Mouse (Mus musculus): ENCODE measurements at regions not wholly inside any gene's neighbourhood (a gene's known extent, or its start where the extent isn't known, plus 50 kb on each side); places are given as distances from the start of the nearest gene placed in this dataset.

- no peak for DNase-seq
- intact Hi-C loops (cut with DNase I), result no loop called here
Observed at GRCm38 (mm10) chr3:50932397-50933089, 291.7 kb upstream of the Noct start.

- intact Hi-C loops (cut with DNase I), result no loop called here
- no peak for DNase-seq
Observed at GRCm38 (mm10) chr3:50933090-50933443, 291.2 kb upstream of the Noct start.

- no peak for DNase-seq
- intact Hi-C loops (cut with DNase I), result no loop called here
Observed at GRCm38 (mm10) chr3:50939602-50940001, 284.6 kb upstream of the Noct start.

- intact Hi-C loops (cut with DNase I), result no loop called here
- no peak for DNase-seq
Observed at GRCm38 (mm10) chr3:50940656-50941055, 283.6 kb upstream of the Noct start.

- intact Hi-C loops (cut with DNase I), result no loop called here
Observed at GRCm38 (mm10) chr3:50953456-50953855, 270.8 kb upstream of the Noct start.

GRCm38 (mm10) chr3:50970386-50970785 lies 253.9 kb upstream of the Noct start:
- intact Hi-C loops (cut with DNase I), result no loop called here
- no peak for DNase-seq

More at GRCm38 (mm10) chr3:50953456-50953855, 270.8 kb upstream of the Noct start:
- no peak for DNase-seq

GRCm38 (mm10) chr3:50973081-50973480 lies 251.2 kb upstream of the Noct start:
- no peak for DNase-seq
- intact Hi-C loops (cut with DNase I), result no loop called here

- DNase-seq, result no peak
- intact Hi-C loops (cut with DNase I), result no loop called here
Observed at GRCm38 (mm10) chr3:50976141-50976780, 248.0 kb upstream of the Noct start.

GRCm38 (mm10) chr3:50976818-50977217 lies 247.4 kb upstream of the Noct start:
- no peak for DNase-seq
- intact Hi-C loops (cut with DNase I), result no loop called here

- DNase-seq, result no peak
- intact Hi-C loops (cut with DNase I), result no loop called here
Observed at GRCm38 (mm10) chr3:50978636-50979035, 245.6 kb upstream of the Noct start.

GRCm38 (mm10) chr3:50979592-50979991 lies 244.7 kb upstream of the Noct start:
- no peak for DNase-seq
- intact Hi-C loops (cut with DNase I), result no loop called here

- intact Hi-C loops (cut with DNase I), result no loop called here
- DNase-seq, result no peak
Observed at GRCm38 (mm10) chr3:50981751-50982150, 242.5 kb upstream of the Noct start.

- intact Hi-C loops (cut with DNase I), result no loop called here
Observed at GRCm38 (mm10) chr3:50982649-50983048, 241.6 kb upstream of the Noct start.

GRCm38 (mm10) chr3:50983126-50983525 lies 241.1 kb upstream of the Noct start:
- intact Hi-C loops (cut with DNase I), result no loop called here
- no peak for DNase-seq

More at GRCm38 (mm10) chr3:50982649-50983048, 241.6 kb upstream of the Noct start:
- no peak for DNase-seq

- intact Hi-C loops (cut with DNase I), result no loop called here
- DNase-seq, result no peak
Observed at GRCm38 (mm10) chr3:50983962-50984765, 240.1 kb upstream of the Noct start.

- intact Hi-C loops (cut with DNase I), result no loop called here
- DNase-seq, result no peak
Observed at GRCm38 (mm10) chr3:50987821-50988220, 236.4 kb upstream of the Noct start.

- no peak for DNase-seq
- intact Hi-C loops (cut with DNase I), result no loop called here
Observed at GRCm38 (mm10) chr3:50990810-50991209, 233.4 kb upstream of the Noct start.

GRCm38 (mm10) chr3:50992581-50993313 lies 231.5 kb upstream of the Noct start:
- intact Hi-C loops (cut with DNase I), result no loop called here
- no peak for DNase-seq

GRCm38 (mm10) chr3:50999745-51000144 lies 224.5 kb upstream of the Noct start:
- no peak for DNase-seq
- intact Hi-C loops (cut with DNase I), result no loop called here

- intact Hi-C loops (cut with DNase I), result no loop called here
- DNase-seq, result no peak
Observed at GRCm38 (mm10) chr3:51000938-51001337, 223.3 kb upstream of the Noct start.

- no peak for DNase-seq
- intact Hi-C loops (cut with DNase I), result no loop called here
Observed at GRCm38 (mm10) chr3:51002662-51003061, 221.6 kb upstream of the Noct start.
